In the genomic region with DNA sequence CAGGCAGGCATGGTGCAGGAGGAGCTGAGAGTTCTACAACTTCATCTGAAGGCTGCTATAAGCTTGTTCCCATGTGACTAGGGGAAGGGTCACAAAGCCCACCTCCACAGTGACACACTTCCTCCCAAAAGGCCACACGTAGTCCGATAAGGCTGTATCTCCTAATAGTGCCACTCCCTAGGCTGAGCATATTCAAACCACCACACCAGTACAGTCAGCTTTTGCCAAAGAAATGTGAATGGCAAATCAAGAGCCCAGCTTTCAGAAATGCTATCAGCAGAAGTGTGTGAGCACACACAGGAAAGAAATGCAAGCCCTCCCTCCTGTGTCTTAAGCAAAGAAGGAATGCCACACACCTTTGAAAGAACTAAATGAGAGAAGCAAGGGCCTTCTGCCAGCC, we compare ENCODE assay signal across 21 mouse cellular contexts.
"Had no signal": no experiment of that assay in that cellular context is flagged by ENCODE, and none has a peak within 500 bp of the region (broad histone marks: within the 10 kb centered on the region; RNA-seq: fewer than 3 reads in every experiment).

No protein-coding gene starts in this region.

- H3K9ac ChIP-seq: limb, embryonic 13.5 days; liver, embryonic 12.5 days; liver, embryonic 15.5 days; midbrain, embryonic 13.5 days had no signal

- H3K27ac ChIP-seq: limb, embryonic 10.5 days; limb, embryonic 13.5 days; liver, embryonic 12.5 days; liver, embryonic 15.5 days; midbrain, embryonic 13.5 days had no signal

- H3K4me2 ChIP-seq: limb, embryonic 13.5 days; liver, embryonic 12.5 days; liver, embryonic 15.5 days; midbrain, embryonic 13.5 days had no signal

- DNase-seq: kidney, adult 18-20 months; kidney, adult 9 months; kidney, postnatal 14 days; kidney, postnatal 4 days; layer of hippocampus, adult 9-11 months; liver; lung, postnatal 36 days; thymus, adult 2 months; thymus, postnatal 14 days; thymus, postnatal 4 days had no signal

- H3K27me3 ChIP-seq: limb, embryonic 13.5 days; midbrain, embryonic 13.5 days had no signal

- H3K4me3 ChIP-seq: limb, embryonic 10.5 days; limb, embryonic 13.5 days; liver, embryonic 12.5 days; liver, embryonic 15.5 days; megakaryocyte, embryonic 14.5 days; midbrain, embryonic 10.5 days; midbrain, embryonic 13.5 days; myocyte had no signal

- H3K4me1 ChIP-seq: limb, embryonic 10.5 days; limb, embryonic 13.5 days; liver, embryonic 12.5 days; liver, embryonic 15.5 days; midbrain, embryonic 10.5 days; midbrain, embryonic 13.5 days had no signal

- H3K9me3 ChIP-seq: limb, embryonic 10.5 days; limb, embryonic 13.5 days; liver, embryonic 12.5 days; liver, embryonic 15.5 days; midbrain, embryonic 13.5 days had no signal

- ATAC-seq: intestine, embryonic 16.5 days; liver, embryonic 12.5 days; lung, postnatal 0 days; midbrain, embryonic 13.5 days; midbrain, embryonic 16.5 days had no signal

- H3K36me3 ChIP-seq: limb, embryonic 10.5 days; limb, embryonic 13.5 days; liver, embryonic 12.5 days; liver, embryonic 15.5 days; midbrain, embryonic 10.5 days; midbrain, embryonic 13.5 days had no signal
